Mouse (Mus musculus): Measurements from ENCODE around the gene Otog. TPM values are rescaled to one million over a fixed set of nuclear protein-coding genes. Genes with fewer than 3 reads are reported as not detected.

The Otog gene
- 0.02 TPM in 1 of 2 replicates, not detected in the other for polyA plus RNA-seq (2012; rRNA removed)
- not detected in 2 replicates for polyA plus RNA-seq (2014; fragmentation: Nextera tagmentation; extraction: Ambion mirVana)

DNA sequence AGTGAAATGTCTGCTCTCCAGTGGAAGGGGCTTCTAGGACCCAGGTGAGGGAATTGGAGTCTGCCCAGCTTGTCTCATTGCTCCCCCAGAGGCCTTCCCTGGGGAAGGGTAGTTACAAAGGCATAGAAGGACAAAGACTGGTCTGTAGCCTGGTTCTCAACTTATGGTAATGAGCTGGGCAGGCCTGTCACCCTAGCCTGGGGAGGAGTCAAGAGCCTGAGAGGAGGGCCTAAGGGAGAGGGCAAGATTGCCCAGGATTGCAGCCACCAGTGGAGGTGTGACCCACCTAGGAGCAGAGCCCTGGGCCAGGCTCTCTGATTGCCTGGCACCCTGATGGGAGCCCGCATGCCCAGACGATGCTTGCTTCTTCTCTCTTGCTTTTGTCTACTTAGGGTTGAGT is at the start of gene Otog:
Otog (plus strand) TSS at position 292 of the 400 bp plus-strand sequence.
- H3K36me3 ChIP-seq (replicated peaks; ENCODE audit: control insufficient read depth, insufficient read depth, low read depth) = no peaks in the 10 kb centered on the region
- no peak for TF ChIP-seq CTCF (IDR thresholded peaks at IDR 0.05; ENCODE audit: low read depth)
- no peak for TF ChIP-seq EP300 (IDR thresholded peaks at IDR 0.05; ENCODE audit: low read depth)
- no peaks in the 10 kb centered on the region for H3K27me3 ChIP-seq (ENCODE audit: control insufficient read depth, insufficient read depth, low read length)
- no peak within 1 kb of the TSS for H3K9ac ChIP-seq (replicated peaks)
- no peaks in the 10 kb centered on the region for H3K4me1 ChIP-seq (replicated peaks; ENCODE audit: control insufficient read depth in 2 of 2, insufficient read depth in 2 of 2, low read length in 1 of 2)
- no peak within 1 kb of the TSS for H3K4me2 ChIP-seq (ENCODE audit: low read depth)
- H3K9me3 ChIP-seq (ENCODE audit: control insufficient read depth, low read length) = no peaks in the 10 kb centered on the region
- ATAC-seq (ENCODE audit: insufficient read depth) = no peak
- 25% methylated on average over 2 of the region's 2 CpGs for WGBS (ENCODE audit: insufficient replicate concordance)
- no peak for DNase-seq (ENCODE audit: low read depth in 3 of 3, low spot score in 3 of 3)
- H3K27ac ChIP-seq = no peak within 1 kb of the TSS
- H3K4me3 ChIP-seq (ENCODE audit: insufficient read depth in 1 of 2, low read depth in 2 of 2, low read length in 2 of 2) = no peak within 1 kb of the TSS

GRCm38 (mm10) chr7:46195356-46195755 is 45.4 kb upstream of the Otog start:
- TF ChIP-seq CTCF (IDR thresholded peaks at IDR 0.05; ENCODE audit: low read depth) (no peak), EP300 (IDR thresholded peaks at IDR 0.05; ENCODE audit: low read depth) (no peak)
- 62% methylated on average over 5 of the region's 5 CpGs for WGBS (ENCODE audit: insufficient replicate concordance)
- Histone ChIP-seq H3K9me3 (ENCODE audit: control insufficient read depth, low read length) (no peaks in the 10 kb centered on the region), H3K4me1 (replicated peaks; ENCODE audit: control insufficient read depth in 2 of 2, insufficient read depth in 2 of 2, low read length in 1 of 2) (no peaks in the 10 kb centered on the region), H3K36me3 (replicated peaks; ENCODE audit: control insufficient read depth, insufficient read depth, low read depth) (no peaks in the 10 kb centered on the region), H3K9ac (replicated peaks) (no peak overlapping the region), H3K27ac (no peak overlapping the region), H3K27me3 (ENCODE audit: control insufficient read depth, insufficient read depth, low read length) (no peaks in the 10 kb centered on the region), H3K4me3 (ENCODE audit: insufficient read depth in 1 of 2, low read depth in 2 of 2, low read length in 2 of 2) (no peak overlapping the region), H3K4me2 (ENCODE audit: low read depth) (no peak overlapping the region)
- ATAC-seq (ENCODE audit: insufficient read depth) = no peak
- DNase-seq (ENCODE audit: low read depth in 3 of 3, low spot score in 3 of 3) = no peak

DNA sequence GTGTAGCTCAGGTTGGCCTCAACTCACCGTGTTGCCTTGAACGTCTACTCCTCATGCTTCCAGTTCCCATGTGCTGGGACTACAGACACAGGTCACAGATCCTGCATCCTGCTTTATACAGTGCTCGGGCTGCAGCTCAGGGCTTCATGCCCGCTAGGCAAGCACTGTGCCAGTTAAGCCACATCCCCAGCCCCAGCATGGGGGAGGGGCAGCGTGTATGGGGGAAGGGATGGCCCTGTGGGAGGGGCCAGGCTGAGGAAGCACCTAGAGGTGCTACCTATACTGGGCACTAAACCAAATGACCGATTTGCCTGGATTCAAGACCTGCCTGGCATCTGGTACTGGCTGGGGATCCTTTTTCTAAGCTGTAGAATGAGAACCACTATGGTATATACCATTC is 40.8 kb upstream of the Otog start:
- Histone ChIP-seq H3K4me3 (ENCODE audit: insufficient read depth in 1 of 2, low read depth in 2 of 2, low read length in 2 of 2) (no peak overlapping the region), H3K4me1 (replicated peaks; ENCODE audit: control insufficient read depth in 2 of 2, insufficient read depth in 2 of 2, low read length in 1 of 2) (no peaks in the 10 kb centered on the region), H3K4me2 (ENCODE audit: low read depth) (no peak overlapping the region), H3K9ac (replicated peaks) (no peak overlapping the region), H3K9me3 (ENCODE audit: control insufficient read depth, low read length) (no peaks in the 10 kb centered on the region), H3K36me3 (replicated peaks; ENCODE audit: control insufficient read depth, insufficient read depth, low read depth) (no peaks in the 10 kb centered on the region), H3K27me3 (ENCODE audit: control insufficient read depth, insufficient read depth, low read length) (no peaks in the 10 kb centered on the region), H3K27ac (no peak overlapping the region)
- ATAC-seq (ENCODE audit: insufficient read depth) = no peak
- DNase-seq (ENCODE audit: low read depth in 3 of 3, low spot score in 3 of 3) = no peak
- no peak for TF ChIP-seq EP300 (IDR thresholded peaks at IDR 0.05; ENCODE audit: low read depth)
- TF ChIP-seq CTCF (IDR thresholded peaks at IDR 0.05; ENCODE audit: low read depth) = no peak
- WGBS (ENCODE audit: insufficient replicate concordance) = 43% methylated on average over 6 of the region's 6 CpGs

DNA sequence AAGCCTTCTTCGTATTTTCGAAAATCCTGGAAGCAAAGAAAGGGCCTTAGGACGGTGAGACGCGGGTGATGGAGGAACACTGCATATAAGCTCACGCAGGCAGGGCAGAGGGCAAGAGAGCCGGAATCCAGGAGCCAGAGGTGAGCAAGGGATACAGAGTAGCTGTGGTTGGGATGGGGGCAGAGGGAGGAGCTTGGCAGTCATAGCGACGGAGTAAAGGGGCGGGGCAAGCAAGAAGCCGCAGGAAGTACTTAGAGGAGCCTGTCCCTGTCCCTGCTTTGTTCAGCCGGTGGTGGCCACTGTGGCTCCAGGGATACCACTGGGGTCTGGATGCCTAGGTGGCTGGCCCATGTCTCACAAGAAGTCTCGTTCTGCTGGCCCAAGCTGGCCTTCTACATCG is 39.1 kb upstream of the Otog start:
- H3K27ac ChIP-seq = no peak overlapping the region
- ATAC-seq (ENCODE audit: insufficient read depth) (no peak), DNase-seq (ENCODE audit: low read depth in 3 of 3, low spot score in 3 of 3) (no peak)
- no peak for TF ChIP-seq CTCF (IDR thresholded peaks at IDR 0.05; ENCODE audit: low read depth)
- TF ChIP-seq EP300 (IDR thresholded peaks at IDR 0.05; ENCODE audit: low read depth) = no peak
- no peaks in the 10 kb centered on the region for H3K27me3 ChIP-seq (ENCODE audit: control insufficient read depth, insufficient read depth, low read length)
- no peaks in the 10 kb centered on the region for H3K9me3 ChIP-seq (ENCODE audit: control insufficient read depth, low read length)
- H3K36me3 ChIP-seq (replicated peaks; ENCODE audit: control insufficient read depth, insufficient read depth, low read depth) = no peaks in the 10 kb centered on the region
- H3K4me3 ChIP-seq (ENCODE audit: insufficient read depth in 1 of 2, low read depth in 2 of 2, low read length in 2 of 2) = no peak overlapping the region
- WGBS (ENCODE audit: insufficient replicate concordance) = 27% methylated on average over 14 of the region's 14 CpGs
- H3K9ac ChIP-seq (replicated peaks) = no peak overlapping the region
- no peak overlapping the region for H3K4me2 ChIP-seq (ENCODE audit: low read depth)
- H3K4me1 ChIP-seq (replicated peaks; ENCODE audit: control insufficient read depth in 2 of 2, insufficient read depth in 2 of 2, low read length in 1 of 2) = no peaks in the 10 kb centered on the region

DNA sequence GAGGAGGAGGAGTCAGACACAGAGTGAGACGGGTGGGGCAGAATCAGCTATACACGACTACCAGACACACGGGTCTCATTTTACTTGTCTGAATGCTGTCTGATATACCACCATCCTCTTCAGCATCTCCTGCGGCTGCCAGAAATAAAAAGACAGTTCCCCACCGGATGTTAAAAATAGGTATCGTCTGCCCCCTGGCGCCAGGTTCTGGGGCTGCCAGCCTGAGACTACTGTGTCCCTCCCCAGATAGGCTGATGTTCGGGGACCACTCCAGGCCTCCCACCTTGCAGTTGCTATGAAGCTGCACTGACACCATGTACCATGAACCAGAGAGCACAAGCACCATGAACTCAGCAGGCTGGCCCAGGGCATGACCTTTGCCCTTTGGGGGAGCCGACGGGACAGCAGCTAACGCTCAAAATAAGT is 36.7 kb upstream of the Otog start:
- H3K4me2 ChIP-seq (ENCODE audit: low read depth) = no peak overlapping the region
- H3K27me3 ChIP-seq (ENCODE audit: control insufficient read depth, insufficient read depth, low read length) = no peaks in the 10 kb centered on the region
- 45% methylated on average over 11 of the region's 11 CpGs for WGBS (ENCODE audit: insufficient replicate concordance)
- H3K36me3 ChIP-seq (replicated peaks; ENCODE audit: control insufficient read depth, insufficient read depth, low read depth) = no peaks in the 10 kb centered on the region
- no peaks in the 10 kb centered on the region for H3K4me1 ChIP-seq (replicated peaks; ENCODE audit: control insufficient read depth in 2 of 2, insufficient read depth in 2 of 2, low read length in 1 of 2)
- ATAC-seq (ENCODE audit: insufficient read depth) = no peak
- H3K27ac ChIP-seq = no peak overlapping the region
- H3K4me3 ChIP-seq (ENCODE audit: insufficient read depth in 1 of 2, low read depth in 2 of 2, low read length in 2 of 2) = no peak overlapping the region
- H3K9ac ChIP-seq (replicated peaks) = no peak overlapping the region
- DNase-seq (ENCODE audit: low read depth in 3 of 3, low spot score in 3 of 3) = no peak
- no peaks in the 10 kb centered on the region for H3K9me3 ChIP-seq (ENCODE audit: control insufficient read depth, low read length)
- TF ChIP-seq CTCF (IDR thresholded peaks at IDR 0.05; ENCODE audit: low read depth) = peak; percentile 48
- TF ChIP-seq EP300 (IDR thresholded peaks at IDR 0.05; ENCODE audit: low read depth) = no peak

Measured in liver, embryonic 14.5 days (tissue).